Mouse (Mus musculus) heart, adult 2 months (tissue): ENCODE measurements around the gene Trpm3.

Experiments
- CTCF ChIP-seq: fragments of 200-600 bp; IDR thresholded peaks from 2 replicates; pipeline ENCODE4 v1.8.1; 2022; ENCODE audit warnings: antibody characterized with exemption, mild to moderate bottlenecking, moderate library complexity
- EP300 ChIP-seq: fragments of 200-500 bp; IDR thresholded peaks from 2 replicates; pipeline ENCODE4 v1.6.1; 2011; ENCODE audit warnings: low read depth, low read length, control low read depth; ENCODE audit not compliant: insufficient read depth
- POLR2A ChIP-seq: fragments of 200-500 bp; IDR thresholded peaks from 2 replicates; pipeline ENCODE4 v1.6.1; 2011; ENCODE audit warnings: mild to moderate bottlenecking, low read depth, low read length, control low read depth; ENCODE audit not compliant: insufficient read depth

DNA sequence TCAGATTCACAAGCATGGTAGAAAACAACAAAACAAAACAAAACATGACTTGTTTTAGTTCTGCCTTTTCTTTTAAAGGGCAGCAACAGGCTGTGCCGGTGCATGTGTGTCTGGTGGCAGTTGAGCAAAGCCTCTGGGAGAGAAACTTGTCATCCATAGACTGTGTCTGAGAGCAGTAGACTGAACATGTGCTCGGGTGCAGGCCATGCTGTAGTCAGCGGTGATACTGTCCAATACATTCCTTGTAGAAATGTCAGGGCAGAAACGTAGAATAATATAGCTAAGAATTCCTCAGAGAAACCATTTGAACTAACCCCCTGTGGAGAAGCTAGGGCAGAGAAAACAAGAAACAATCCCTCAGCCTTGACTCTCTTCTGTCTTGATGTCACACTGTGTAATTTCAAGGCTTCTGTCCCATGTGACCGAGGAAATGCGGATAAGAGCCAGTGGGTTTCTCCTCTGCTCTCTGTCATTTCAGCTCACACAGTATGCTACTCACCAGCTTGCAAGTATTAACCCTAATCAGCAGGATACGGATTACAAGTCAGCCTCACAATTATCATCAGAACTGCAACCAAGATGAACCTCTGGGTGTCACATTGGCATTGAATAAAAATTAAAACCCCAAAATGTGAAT, 33.9 kb upstream of the Trpm3 start:
- TF ChIP-seq POLR2A (no peak), CTCF (no peak), EP300 (no peak)
